Mouse (Mus musculus): ENCODE measurements around the gene Chp2.

Gene Chp2

DNA sequence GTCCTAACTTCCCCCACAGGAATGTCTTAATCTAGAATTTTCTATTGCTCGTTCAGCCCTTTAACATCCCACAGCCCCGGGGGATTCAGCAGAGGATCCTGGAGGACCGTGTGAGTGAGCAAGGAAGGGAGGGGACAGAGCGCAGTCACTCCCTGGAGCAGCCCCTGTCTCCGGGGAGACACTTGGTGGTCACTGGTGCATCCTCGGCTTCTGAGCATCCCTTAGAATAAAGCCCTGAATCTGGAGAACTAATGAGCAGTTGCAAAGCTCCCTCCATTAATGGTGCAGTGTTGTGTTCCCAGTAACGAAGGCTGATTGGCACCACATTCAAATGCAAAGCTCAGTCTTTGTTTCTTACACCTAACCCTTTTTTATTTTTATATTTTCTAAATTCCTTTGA, 24.9 kb downstream of the Chp2 start:
- no peak for DNase-seq

DNA sequence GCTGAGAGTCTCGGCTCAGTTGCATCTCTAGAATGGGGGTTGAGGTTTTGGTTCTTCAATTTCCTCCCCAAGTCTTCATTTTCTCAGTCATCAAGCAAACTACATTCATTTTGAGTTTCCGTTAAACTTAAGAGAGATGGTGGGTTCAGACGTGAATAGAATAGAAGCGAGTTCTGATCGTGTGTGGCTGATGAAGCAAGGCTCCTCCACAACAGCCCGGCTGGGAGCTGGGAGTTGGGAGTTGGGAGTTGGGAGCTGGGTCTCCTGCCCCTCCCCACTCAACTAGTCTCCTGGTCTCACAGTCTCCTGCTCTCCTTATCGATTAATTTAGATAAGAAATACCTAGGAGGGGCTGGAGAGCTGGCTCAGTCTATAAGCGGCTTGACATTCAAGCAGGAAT, 25.3 kb downstream of the Chp2 start:
- DNase-seq, result no peak

DNA sequence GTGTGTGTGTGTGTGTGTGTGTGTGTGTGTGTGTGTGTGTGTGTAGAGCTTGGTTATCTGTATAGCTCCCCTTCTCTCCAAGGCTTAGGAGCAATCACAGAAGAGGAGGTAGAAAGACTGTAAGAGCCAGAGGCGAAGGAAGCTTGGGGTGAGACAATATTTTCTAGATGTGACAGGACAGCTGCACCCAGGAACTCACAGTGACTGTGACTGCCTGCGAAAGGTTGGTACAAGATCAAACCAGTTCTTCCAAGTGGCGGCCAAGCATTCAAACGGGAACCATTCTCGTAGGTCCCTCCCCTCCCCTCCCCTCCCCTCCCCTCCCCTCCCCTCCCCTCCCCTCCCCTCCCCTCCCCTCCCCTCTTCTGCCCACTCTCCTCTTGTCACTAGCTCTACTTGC, 26.7 kb downstream of the Chp2 start:
- no peak for DNase-seq

DNA sequence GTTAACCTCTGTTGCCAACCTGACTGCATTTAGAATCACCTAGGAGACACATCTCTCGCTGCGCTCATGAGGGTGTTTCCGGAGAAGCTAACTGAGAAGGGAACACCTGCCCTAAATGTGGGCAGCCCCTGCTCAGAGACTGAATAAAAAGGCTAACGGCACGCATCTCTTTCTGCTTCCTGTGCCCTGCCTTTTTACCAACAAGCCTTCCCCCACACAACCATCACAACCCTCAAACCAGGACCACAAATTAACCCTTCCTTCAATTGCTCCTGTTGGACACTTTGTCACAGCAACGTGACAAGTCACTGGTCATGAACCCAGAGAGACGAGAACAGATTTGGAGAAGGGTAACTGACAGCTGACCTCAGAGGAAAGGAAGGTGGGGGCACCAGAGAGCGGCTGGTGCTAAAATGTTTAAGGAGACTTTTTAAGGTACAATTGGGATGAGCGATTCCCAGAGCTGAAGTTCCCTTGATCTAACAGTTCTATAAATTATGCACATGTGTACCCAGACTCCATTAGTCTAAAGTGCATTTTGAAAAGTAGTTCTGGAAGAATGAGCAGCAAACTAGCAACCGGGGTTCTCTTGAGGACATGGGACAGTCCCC, 28.1 kb downstream of the Chp2 start:
- DNase-seq, result no peak

DNA sequence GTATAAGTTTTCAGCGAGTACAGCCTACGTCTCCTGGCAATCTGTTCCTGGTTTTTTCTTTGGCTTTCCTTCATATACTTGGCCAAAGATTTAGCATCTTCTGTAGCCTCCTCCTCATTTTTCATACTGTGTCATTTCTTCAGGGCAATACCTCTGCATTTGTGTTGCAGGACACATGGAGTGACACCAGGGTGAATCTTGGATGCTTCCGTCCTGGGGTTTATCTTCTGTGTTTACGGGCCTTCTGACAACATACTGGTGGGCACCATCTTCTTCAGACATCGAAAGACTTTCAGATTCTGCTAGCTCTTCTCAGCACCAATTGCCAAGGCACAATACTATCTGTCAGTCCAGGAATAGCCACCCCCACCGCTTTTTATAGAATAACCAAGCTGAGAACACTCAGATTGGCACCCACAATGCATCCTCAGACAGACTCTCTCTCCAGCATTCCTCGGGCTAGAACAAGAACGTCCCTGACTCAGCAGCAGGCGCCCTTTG, 30.1 kb downstream of the Chp2 start:
- peak; percentile 49 for DNase-seq

DNA sequence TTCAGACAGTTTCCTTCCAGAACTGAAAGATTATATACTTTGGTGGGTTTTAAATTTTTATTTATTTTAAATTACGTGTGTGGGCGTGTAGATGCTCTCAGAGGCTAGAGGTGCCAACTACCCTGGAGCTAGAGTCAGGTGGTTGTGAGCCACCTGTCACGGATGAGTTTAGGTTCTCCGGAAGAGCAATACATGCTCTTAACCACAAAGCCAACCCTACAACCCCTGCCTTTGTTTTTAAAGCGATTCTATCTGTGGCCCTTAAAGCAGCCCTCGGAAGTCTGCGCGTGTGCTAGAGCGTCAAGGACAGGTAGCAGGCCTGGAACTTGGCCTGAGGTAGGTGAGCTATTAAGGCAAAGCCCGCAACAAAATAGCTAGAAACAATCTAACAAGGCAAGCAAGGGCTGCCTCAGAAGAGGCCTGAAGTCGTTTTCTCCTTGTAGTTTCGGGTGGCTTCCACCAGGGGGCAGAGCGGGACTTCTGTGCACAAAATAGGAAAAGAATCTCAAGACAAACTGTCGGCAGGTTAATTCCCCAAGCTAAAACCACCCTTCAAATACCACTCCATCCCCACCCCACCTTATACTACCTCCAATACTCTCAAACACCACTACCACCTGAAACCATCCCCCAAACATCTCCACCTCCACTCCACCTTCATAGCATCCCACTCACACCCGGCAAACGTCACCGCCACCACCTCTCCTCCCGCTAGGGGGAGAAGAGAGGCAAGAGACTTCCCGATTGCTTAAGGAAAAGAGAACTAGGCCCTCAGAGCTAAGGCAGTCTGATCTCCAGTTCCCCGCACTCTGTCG, 32.1 kb downstream of the Chp2 start:
- peak; percentile 75 for DNase-seq

DNA sequence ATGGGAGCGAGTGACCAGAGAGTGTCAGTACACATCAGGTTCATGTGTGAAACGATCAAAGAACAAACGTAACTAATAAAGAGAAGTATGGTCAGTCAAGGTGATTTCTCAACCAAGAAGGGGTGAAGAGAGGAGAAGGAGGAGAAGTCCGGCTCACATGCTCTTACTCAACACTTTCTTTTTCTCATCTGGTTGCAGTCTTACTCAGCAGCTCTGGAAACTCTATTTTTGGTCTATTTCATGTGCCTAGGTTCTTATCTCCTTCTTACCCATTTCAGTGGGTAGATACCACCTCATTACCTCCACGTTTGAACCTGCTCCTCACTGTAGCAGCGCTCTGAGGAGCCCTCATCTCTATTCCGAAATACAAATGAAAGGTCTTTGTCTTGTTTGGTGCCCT, 37.4 kb downstream of the Chp2 start:
- no peak for DNase-seq

DNA sequence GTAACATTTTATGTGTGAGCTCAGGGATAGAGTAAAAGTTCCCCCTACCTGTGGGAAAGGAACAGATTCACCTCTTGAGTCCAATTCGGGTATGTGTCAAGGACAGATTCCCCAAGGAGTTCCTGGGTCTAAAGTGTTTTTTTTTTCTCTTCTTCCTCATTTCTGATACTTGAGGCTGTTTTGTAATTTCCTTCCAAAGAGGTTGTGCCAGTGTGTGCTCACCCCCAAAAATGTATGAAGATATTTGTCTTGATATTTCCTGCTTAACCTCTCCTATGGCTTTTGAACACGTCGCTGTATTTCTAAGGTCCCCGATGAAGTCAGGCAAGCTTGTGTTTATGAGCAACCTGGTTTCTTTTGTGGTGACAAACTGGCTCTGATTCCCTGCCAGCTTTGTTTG, 39.2 kb downstream of the Chp2 start:
- DNase-seq, result no peak

DNA sequence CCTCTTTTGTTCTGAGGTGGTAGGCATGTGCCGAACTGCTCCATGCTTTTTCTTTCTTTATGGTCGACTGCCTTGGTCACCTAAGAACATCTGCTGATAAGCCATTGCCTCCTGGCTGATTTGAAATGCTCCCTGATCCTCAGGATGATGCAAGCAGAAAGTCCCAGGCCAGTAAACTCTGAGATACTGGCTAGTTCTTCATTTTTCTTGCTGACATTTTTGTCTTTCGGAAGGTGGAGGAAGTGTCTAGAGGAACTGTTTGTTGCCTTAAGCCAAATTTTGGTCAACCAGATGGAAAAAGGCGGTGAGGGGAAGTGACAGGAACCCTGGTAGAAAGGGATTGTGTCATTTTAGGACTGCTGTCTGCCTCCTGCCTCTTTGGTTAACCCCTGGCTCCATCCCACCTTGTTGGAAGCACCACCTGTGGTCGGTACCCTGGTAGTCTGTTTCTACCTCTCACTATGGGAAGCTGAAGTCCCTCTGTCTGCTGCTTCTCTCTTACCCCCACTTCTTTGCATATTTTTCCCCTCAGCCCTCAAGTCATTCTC, 40.8 kb downstream of the Chp2 start:
- DNase-seq, result no peak

DNA sequence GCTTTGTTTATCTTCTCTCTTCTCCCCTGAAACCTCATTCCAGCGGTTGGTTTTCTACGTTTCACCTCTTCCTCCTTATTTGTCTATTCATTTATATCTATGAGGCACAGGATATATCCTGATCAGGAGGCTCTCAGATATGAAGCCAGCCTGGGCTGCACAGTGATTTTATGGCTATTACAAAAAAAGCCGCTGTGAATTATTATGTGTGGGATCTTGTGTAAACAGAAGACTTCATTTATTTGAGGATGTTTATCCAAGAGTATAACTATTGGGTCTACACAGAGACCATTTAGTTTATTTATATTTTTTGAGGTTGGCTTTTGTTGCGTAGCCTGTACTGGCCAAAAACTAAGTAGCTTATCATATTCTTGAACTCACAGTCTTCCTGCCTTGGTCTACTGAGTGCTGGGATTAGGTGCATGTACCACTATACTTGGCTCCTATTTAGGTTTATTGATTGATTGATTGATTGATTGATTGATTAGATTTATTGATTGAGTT, 49.7 kb downstream of the Chp2 start:
- no peak for DNase-seq

DNA sequence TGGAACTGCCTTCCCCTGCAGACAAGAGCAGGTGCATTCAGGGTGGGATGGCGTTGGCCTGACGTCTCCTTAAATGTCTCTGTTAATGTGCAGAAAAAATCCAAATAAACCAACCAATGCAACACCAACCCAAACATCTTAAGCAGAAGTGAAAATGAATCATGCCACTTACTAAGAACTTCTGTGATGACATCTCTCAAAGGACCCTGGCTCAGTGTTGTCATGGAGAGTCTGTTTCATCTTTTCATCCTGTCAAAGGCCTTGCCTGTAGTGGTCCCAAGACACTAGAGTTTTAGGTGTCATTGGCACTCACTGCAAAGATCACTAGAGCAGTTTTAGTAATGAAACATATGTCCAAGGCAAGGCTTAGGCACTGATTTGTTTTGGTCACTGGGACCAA, 53.0 kb downstream of the Chp2 start:
- no peak for DNase-seq

Measured in right cerebral cortex, postnatal 25 days (tissue).